Mouse (Mus musculus): ENCODE measurements at regions not wholly inside any gene's neighbourhood (a gene's known extent, or its start where the extent isn't known, plus 50 kb on each side); places are given as distances from the start of the nearest gene placed in this dataset.

- 40% methylated on average over 2 of the region's 2 CpGs for WGBS
- no peak overlapping the region for H3K4me3 ChIP-seq (ENCODE audit: low read depth, low read length)
- no peaks in the 10 kb centered on the region for H3K27me3 ChIP-seq (replicated peaks; ENCODE audit: control insufficient read depth, insufficient read depth, low read length)
- no peaks in the 10 kb centered on the region for H3K4me1 ChIP-seq (replicated peaks; ENCODE audit: control insufficient read depth, insufficient read depth, low read length)
- no peak overlapping the region for H3K9ac ChIP-seq (ENCODE audit: low read depth, low read length)
- no peak overlapping the region for H3K27ac ChIP-seq (ENCODE audit: low read depth, low read length)
- H3K4me2 ChIP-seq (replicated peaks; ENCODE audit: low read depth), result no peak overlapping the region
- H3K36me3 ChIP-seq (ENCODE audit: control insufficient read depth, insufficient read depth), result no peaks in the 10 kb centered on the region
- ATAC-seq, result no peak
- H3K9me3 ChIP-seq (ENCODE audit: control insufficient read depth), result no peaks in the 10 kb centered on the region
- no peak for TF ChIP-seq CTCF (IDR thresholded peaks at IDR 0.05; ENCODE audit: low read depth)
Observed at GRCm38 (mm10) chr14:73999409-73999909, 338.4 kb downstream of the Gm21750 start.

DNA sequence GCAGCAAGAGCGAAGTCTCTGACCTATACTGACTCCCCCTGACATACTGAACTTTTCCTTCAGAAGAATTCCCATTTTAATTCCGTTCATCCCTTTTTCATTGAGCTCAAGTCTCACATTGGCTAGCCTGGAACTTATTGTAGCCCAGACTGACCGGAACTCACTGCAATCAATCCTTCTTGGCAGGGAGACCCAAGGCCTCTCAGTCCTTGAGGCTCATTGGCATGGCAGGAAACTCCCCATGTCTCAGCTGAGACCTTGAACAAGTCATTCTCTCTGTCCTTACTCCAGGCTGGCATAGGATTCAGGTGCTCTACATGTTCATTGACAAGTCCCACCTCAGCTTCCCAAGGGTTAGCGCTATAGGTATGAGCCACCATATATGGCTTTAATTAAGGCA is 345.9 kb downstream of the Gm21750 start:
- no peaks in the 10 kb centered on the region for H3K27me3 ChIP-seq (replicated peaks; ENCODE audit: control insufficient read depth, insufficient read depth, low read length)
- H3K9ac ChIP-seq (ENCODE audit: low read depth, low read length), result no peak overlapping the region
- H3K4me3 ChIP-seq (ENCODE audit: low read depth, low read length), result no peak overlapping the region
- H3K9me3 ChIP-seq (ENCODE audit: control insufficient read depth), result no peaks in the 10 kb centered on the region
- no peaks in the 10 kb centered on the region for H3K4me1 ChIP-seq (replicated peaks; ENCODE audit: control insufficient read depth, insufficient read depth, low read length)
- no peak overlapping the region for H3K27ac ChIP-seq (ENCODE audit: low read depth, low read length)
- TF ChIP-seq CTCF (IDR thresholded peaks at IDR 0.05; ENCODE audit: low read depth), result no peak
- no peaks in the 10 kb centered on the region for H3K36me3 ChIP-seq (ENCODE audit: control insufficient read depth, insufficient read depth)
- no peak overlapping the region for H3K4me2 ChIP-seq (replicated peaks; ENCODE audit: low read depth)
- ATAC-seq, result no peak
- WGBS, result 89% methylated on average over 4 of the region's 4 CpGs

- H3K9ac ChIP-seq (ENCODE audit: low read depth, low read length), result no peak overlapping the region
- WGBS, result 38% methylated on average over 1 of the region's 1 CpGs
Observed at GRCm38 (mm10) chr14:74011555-74011954, 350.5 kb downstream of the Gm21750 start.

GRCm38 (mm10) chr14:74019421-74019820 is 358.4 kb downstream of the Gm21750 start:
- no peak overlapping the region for H3K4me2 ChIP-seq (replicated peaks; ENCODE audit: low read depth)
- no peaks in the 10 kb centered on the region for H3K4me1 ChIP-seq (replicated peaks; ENCODE audit: control insufficient read depth, insufficient read depth, low read length)
- H3K4me3 ChIP-seq (ENCODE audit: low read depth, low read length), result no peak overlapping the region
- no peaks in the 10 kb centered on the region for H3K9me3 ChIP-seq (ENCODE audit: control insufficient read depth)
- no peak overlapping the region for H3K9ac ChIP-seq (ENCODE audit: low read depth, low read length)
- no peaks in the 10 kb centered on the region for H3K27me3 ChIP-seq (replicated peaks; ENCODE audit: control insufficient read depth, insufficient read depth, low read length)
- no peaks in the 10 kb centered on the region for H3K36me3 ChIP-seq (ENCODE audit: control insufficient read depth, insufficient read depth)
- no peak for ATAC-seq
- 43% methylated on average over 2 of the region's 2 CpGs for WGBS
- no peak overlapping the region for H3K27ac ChIP-seq (ENCODE audit: low read depth, low read length)
- no peak for TF ChIP-seq CTCF (IDR thresholded peaks at IDR 0.05; ENCODE audit: low read depth)

More at GRCm38 (mm10) chr14:74011555-74011954, 350.5 kb downstream of the Gm21750 start:
- no peaks in the 10 kb centered on the region for H3K36me3 ChIP-seq (ENCODE audit: control insufficient read depth, insufficient read depth)
- no peak for TF ChIP-seq CTCF (IDR thresholded peaks at IDR 0.05; ENCODE audit: low read depth)
- no peaks in the 10 kb centered on the region for H3K4me1 ChIP-seq (replicated peaks; ENCODE audit: control insufficient read depth, insufficient read depth, low read length)
- no peaks in the 10 kb centered on the region for H3K27me3 ChIP-seq (replicated peaks; ENCODE audit: control insufficient read depth, insufficient read depth, low read length)
- ATAC-seq, result no peak
- H3K4me2 ChIP-seq (replicated peaks; ENCODE audit: low read depth), result no peak overlapping the region
- H3K9me3 ChIP-seq (ENCODE audit: control insufficient read depth), result no peaks in the 10 kb centered on the region
- no peak overlapping the region for H3K4me3 ChIP-seq (ENCODE audit: low read depth, low read length)
- H3K27ac ChIP-seq (ENCODE audit: low read depth, low read length), result no peak overlapping the region

DNA sequence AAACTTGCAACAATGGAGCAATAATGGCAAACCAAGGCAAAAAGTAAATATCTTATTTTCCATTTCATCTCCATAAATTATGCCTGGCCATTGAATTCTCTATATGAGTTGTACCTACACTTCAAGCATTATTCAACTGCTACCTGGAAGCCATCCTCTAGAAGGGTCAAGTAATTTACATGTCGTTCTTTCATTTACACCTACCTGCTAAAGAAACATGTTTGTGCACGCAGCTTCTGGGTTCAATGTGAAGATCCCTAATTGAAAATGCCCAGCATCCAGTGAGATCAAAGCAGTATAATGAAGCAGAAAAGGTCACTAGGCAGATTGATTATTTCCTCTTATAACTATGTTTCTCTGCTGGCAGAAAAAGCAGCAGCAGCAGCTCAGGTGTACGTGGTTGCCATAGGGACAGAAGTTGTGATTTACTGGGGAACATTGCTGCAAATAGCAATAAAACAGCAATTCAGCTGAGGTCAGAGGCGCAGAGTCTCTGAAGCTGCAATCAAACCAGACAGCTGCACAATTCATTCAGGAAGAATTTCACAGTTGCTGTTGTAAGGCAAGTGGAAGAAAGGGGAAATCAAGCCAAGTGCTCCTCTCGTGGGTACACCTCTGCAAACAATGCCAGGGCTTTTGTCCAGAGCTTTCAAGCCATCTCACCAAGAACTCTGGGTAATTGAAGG is 386.1 kb downstream of the Gm21750 start:
- Histone ChIP-seq H3K9me3 (ENCODE audit: control insufficient read depth) (no peaks in the 10 kb centered on the region), H3K27ac (ENCODE audit: low read depth, low read length) (no peak overlapping the region), H3K9ac (ENCODE audit: low read depth, low read length) (no peak overlapping the region), H3K27me3 (replicated peaks; ENCODE audit: control insufficient read depth, insufficient read depth, low read length) (no peaks in the 10 kb centered on the region), H3K4me3 (ENCODE audit: low read depth, low read length) (no peak overlapping the region), H3K4me1 (replicated peaks; ENCODE audit: control insufficient read depth, insufficient read depth, low read length) (no peaks in the 10 kb centered on the region), H3K4me2 (replicated peaks; ENCODE audit: low read depth) (no peak overlapping the region), H3K36me3 (ENCODE audit: control insufficient read depth, insufficient read depth) (no peaks in the 10 kb centered on the region)
- 39% methylated on average over 5 of the region's 5 CpGs for WGBS
- ATAC-seq, result peak; percentile 41; the same call in 1 of the 2 replicates
- no peak for TF ChIP-seq CTCF (IDR thresholded peaks at IDR 0.05; ENCODE audit: low read depth)

- Histone ChIP-seq H3K4me3 (ENCODE audit: low read depth, low read length) (no peak overlapping the region), H3K36me3 (ENCODE audit: control insufficient read depth, insufficient read depth) (no peaks in the 10 kb centered on the region), H3K4me1 (replicated peaks; ENCODE audit: control insufficient read depth, insufficient read depth, low read length) (no peaks in the 10 kb centered on the region), H3K9me3 (ENCODE audit: control insufficient read depth) (no peaks in the 10 kb centered on the region), H3K9ac (ENCODE audit: low read depth, low read length) (no peak overlapping the region), H3K27ac (ENCODE audit: low read depth, low read length) (no peak overlapping the region), H3K4me2 (replicated peaks; ENCODE audit: low read depth) (no peak overlapping the region), H3K27me3 (replicated peaks; ENCODE audit: control insufficient read depth, insufficient read depth, low read length) (no peaks in the 10 kb centered on the region)
- TF ChIP-seq CTCF (IDR thresholded peaks at IDR 0.05; ENCODE audit: low read depth), result no peak
- WGBS, result 78% methylated on average over 6 of the region's 6 CpGs
- ATAC-seq, result no peak
Observed at GRCm38 (mm10) chr14:74047695-74048280, 386.8 kb downstream of the Gm21750 start.
